Mouse (Mus musculus): ENCODE data around the gene Dnajc16.

The Dnajc16 gene

GRCm38 (mm10) chr4:141723673-141724068 lies 67.1 kb downstream of the Dnajc16 start:
- DNase-seq (ENCODE audit: low read depth), result no peak

GRCm38 (mm10) chr4:141722731-141723672 lies 67.7 kb downstream of the Dnajc16 start, which contains the start of gene Ddi2:
Ddi2 (minus strand) TSS chr4:141723419.
- peak; percentile 93 for DNase-seq (ENCODE audit: low read depth)

GRCm38 (mm10) chr4:141721961-141722360 lies 68.8 kb downstream of the Dnajc16 start:
- DNase-seq (ENCODE audit: low read depth), result peak; percentile 26

- peak; percentile 59 for DNase-seq (ENCODE audit: low read depth)
Observed at GRCm38 (mm10) chr4:141720761-141721523, 69.8 kb downstream of the Dnajc16 start.

GRCm38 (mm10) chr4:141719304-141719703 lies 71.4 kb downstream of the Dnajc16 start:
- no peak for DNase-seq (ENCODE audit: low read depth)

GRCm38 (mm10) chr4:141717633-141718032 lies 73.1 kb downstream of the Dnajc16 start:
- DNase-seq (ENCODE audit: low read depth), result no peak

- DNase-seq (ENCODE audit: low read depth), result no peak
Observed at GRCm38 (mm10) chr4:141715027-141715426, 75.7 kb downstream of the Dnajc16 start.

GRCm38 (mm10) chr4:141713598-141714142 lies 77.1 kb downstream of the Dnajc16 start:
- DNase-seq (ENCODE audit: low read depth), result no peak

GRCm38 (mm10) chr4:141711250-141711649 lies 79.5 kb downstream of the Dnajc16 start:
- no peak for DNase-seq (ENCODE audit: low read depth)

Measured in induced T-regulatory cell, adult 2 months (primary cell).